Mouse (Mus musculus) midbrain, embryonic 14.5 days (tissue): Measurements from ENCODE around the gene Sned1. TPM values are rescaled to one million over a fixed set of nuclear protein-coding genes. Genes with fewer than 3 reads are reported as not detected.

Experiments used
- ATAC-seq: fragments of 200-750 bp; cut with Nextera tagmentation; 2 replicates; pipeline ENCODE4 v1.8.0; 2017; ENCODE audit warnings: moderate number of reproducible peaks, moderate library complexity; ENCODE audit not compliant: low FRiP score, low TSS enrichment
- DNase-seq: peaks from one replicate; pipeline ENCODE4 v3.0.0-alpha.2; 2015
- H3K27ac ChIP-seq: fragments of 300-500 bp; sonication (generic); replicated peaks from 2 replicates; pipeline ENCODE4 v1.5.1; 2014; ENCODE audit warnings: mild to moderate bottlenecking, low read depth, low read length, moderate library complexity
- H3K27me3 ChIP-seq: fragments of 300-500 bp; sonication (generic); 2 replicates; pipeline ENCODE4 v1.6.1; 2014; ENCODE audit warnings: low read length, control low read depth, mixed read lengths; ENCODE audit not compliant: control insufficient read depth, insufficient read depth
- H3K36me3 ChIP-seq: fragments of 300-500 bp; sonication (generic); 2 replicates; pipeline ENCODE4 v1.6.1; 2014; ENCODE audit warnings: low read length, control low read depth; ENCODE audit not compliant: control insufficient read depth, insufficient read depth
- H3K4me1 ChIP-seq: fragments of 300-500 bp; sonication (generic); 2 replicates; pipeline ENCODE4 v1.6.1; 2014; ENCODE audit warnings: mild to moderate bottlenecking, antibody characterized with exemption, low read length, control low read depth; ENCODE audit not compliant: control insufficient read depth, insufficient read depth
- H3K4me2 ChIP-seq: fragments of 300-500 bp; sonication (generic); 2 replicates; pipeline ENCODE4 v1.6.1; 2014; ENCODE audit warnings: mild to moderate bottlenecking, low read length, moderate library complexity
- H3K4me3 ChIP-seq: fragments of 300-500 bp; sonication (generic); replicated peaks from 2 replicates; pipeline ENCODE4 v1.5.1; 2014; ENCODE audit warnings: low read depth, low read length
- H3K9ac ChIP-seq: fragments of 300-500 bp; sonication (generic); replicated peaks from 2 replicates; pipeline ENCODE4 v1.6.1; 2014; ENCODE audit warnings: mild to moderate bottlenecking, low read length, moderate library complexity
- H3K9me3 ChIP-seq: fragments of 300-500 bp; sonication (generic); 2 replicates; pipeline ENCODE4 v1.6.1; 2016; ENCODE audit warnings: low read length, control low read depth, mixed read lengths; ENCODE audit not compliant: control insufficient read depth
- WGBS: fragments of 180-500 bp; shearing (Covaris S2); extraction: QIAGEN DNeasy Blood & Tissue Kit; methylation state at CpG from one replicate; pipeline ENCODE4 v1.1.7; 2014; 5-methylcytosine and 5-hydroxymethylcytosine counted together
- polyA plus RNA-seq: library from polyadenylated mRNA; unstranded; fragments of >200 nt; fragmentation: Nextera tagmentation; extraction: Ambion mirVana; gene quantifications from 2 replicates; pipeline ENCODE4 v1.2.1, GENCODE M21; 2014

The Sned1 gene
- polyA plus RNA-seq, 1 experiment from 2014 or later = 7.2 TPM

DNA sequence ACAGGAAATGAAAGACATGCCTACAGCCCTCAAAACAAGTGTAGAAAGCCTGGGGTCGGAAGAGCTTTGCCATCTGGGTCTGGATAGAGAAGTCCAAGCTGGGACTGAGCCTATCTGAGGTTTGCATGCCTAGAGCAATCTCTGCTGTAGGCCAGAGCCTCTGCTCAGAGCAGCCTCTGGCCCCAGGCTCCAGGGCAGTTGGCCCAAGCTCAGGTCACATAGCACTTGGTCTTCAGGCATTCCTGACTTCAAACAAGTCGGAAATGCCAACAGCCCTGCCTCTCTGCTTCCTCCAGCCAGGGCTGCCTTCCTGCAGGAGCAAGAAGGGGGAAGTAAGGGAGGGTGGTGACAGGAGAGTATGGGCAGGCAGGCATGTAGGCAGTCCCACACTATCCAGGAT is 10.3 kb downstream of the Sned1 start:
- H3K9me3 ChIP-seq = no peaks in the 10 kb centered on the region
- H3K27ac ChIP-seq = no peak overlapping the region
- ATAC-seq (no peak), DNase-seq (no peak)
- H3K4me1 ChIP-seq = no peaks in the 10 kb centered on the region
- H3K27me3 ChIP-seq = no peaks in the 10 kb centered on the region
- 69% methylated on average over 2 of the region's 2 CpGs for WGBS
- H3K9ac ChIP-seq = no peak overlapping the region
- H3K4me3 ChIP-seq = no peak overlapping the region
- H3K4me2 ChIP-seq = no peak overlapping the region
- no peaks in the 10 kb centered on the region for H3K36me3 ChIP-seq

- DNase-seq = no peak
- ATAC-seq = no peak
- Histone ChIP-seq H3K4me3 (no peak overlapping the region), H3K27ac (no peak overlapping the region), H3K27me3 (no peaks in the 10 kb centered on the region), H3K9ac (no peak overlapping the region), H3K36me3 (no peaks in the 10 kb centered on the region), H3K4me1 (no peaks in the 10 kb centered on the region), H3K4me2 (no peak overlapping the region), H3K9me3 (no peaks in the 10 kb centered on the region)
- 50% methylated on average over 2 of the region's 2 CpGs for WGBS
Measured at GRCm38 (mm10) chr1:93252586-93252985, 16.9 kb downstream of the Sned1 start.

DNA sequence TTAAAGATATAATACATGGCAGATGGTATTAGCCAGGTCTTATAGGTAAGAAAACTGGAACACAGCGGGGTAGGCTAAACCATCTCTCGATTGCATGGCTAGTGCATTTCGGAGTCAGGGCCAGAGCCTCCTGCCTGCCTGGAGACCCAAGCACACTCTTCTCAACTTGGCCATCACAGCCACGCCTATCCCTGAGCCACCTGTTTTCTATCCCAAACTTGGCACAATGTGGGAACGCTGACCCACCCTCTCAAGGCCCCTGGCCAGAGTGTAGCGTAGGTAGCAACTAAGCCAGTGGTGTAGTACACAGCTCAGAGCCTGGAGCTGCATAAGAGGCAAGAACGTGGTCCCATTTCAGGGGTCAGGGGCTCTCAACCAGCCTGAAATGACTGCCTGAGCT is 20.1 kb downstream of the Sned1 start:
- 93% methylated on average over 7 of the region's 7 CpGs for WGBS
- Histone ChIP-seq H3K4me2 (no peak overlapping the region), H3K27me3 (no peaks in the 10 kb centered on the region), H3K27ac (no peak overlapping the region), H3K4me1 (no peaks in the 10 kb centered on the region), H3K36me3 (no peaks in the 10 kb centered on the region), H3K4me3 (no peak overlapping the region), H3K9ac (no peak overlapping the region), H3K9me3 (no peaks in the 10 kb centered on the region)
- DNase-seq (no peak), ATAC-seq (no peak)

DNA sequence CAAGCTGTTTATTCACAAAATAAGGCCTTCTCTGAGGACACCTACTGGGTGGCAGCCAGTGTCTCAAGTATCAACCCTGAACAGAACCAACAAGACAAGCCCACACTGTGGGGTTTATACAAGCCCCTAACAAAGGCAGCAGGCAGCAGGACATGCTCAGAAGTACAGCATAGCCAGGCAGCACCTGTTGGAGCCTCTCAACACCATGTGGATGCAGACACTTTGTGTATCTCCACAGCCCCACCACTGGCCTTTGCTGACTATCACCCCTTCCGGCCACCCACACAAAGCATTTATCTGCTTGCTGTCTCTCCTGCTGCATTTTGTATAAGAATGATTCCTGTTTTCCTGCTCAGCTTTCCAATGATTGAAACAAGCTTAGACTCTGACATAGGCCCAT is 21.9 kb downstream of the Sned1 start:
- no peaks in the 10 kb centered on the region for H3K36me3 ChIP-seq
- ATAC-seq (no peak), DNase-seq (no peak)
- H3K4me3 ChIP-seq = no peak overlapping the region
- H3K27ac ChIP-seq = no peak overlapping the region
- no peaks in the 10 kb centered on the region for H3K27me3 ChIP-seq
- WGBS = 75% methylated on average over 1 of the region's 1 CpGs
- H3K9ac ChIP-seq = no peak overlapping the region
- no peaks in the 10 kb centered on the region for H3K9me3 ChIP-seq
- no peaks in the 10 kb centered on the region for H3K4me1 ChIP-seq
- no peak overlapping the region for H3K4me2 ChIP-seq

DNA sequence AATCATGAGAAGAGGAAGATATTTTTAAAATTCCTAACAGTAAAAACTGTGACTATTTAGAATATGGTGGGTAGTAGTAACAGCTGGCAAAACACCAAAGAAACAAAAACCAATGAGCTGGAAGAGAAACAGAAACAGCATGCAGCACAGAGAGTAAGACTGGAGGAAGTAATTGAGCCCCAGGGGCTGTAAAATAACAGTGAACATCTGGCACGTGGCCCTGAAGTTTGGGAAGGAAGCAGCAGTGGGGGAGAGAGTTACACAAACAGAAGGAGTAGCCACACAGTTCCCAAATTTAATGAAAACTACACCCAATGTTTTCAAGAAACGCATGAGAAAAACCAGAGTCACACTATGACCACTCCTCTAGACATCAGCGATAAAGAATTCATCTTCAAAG is 31.6 kb downstream of the Sned1 start:
- 69% methylated on average over 3 of the region's 3 CpGs for WGBS
- Histone ChIP-seq H3K4me3 (no peak overlapping the region), H3K36me3 (no peaks in the 10 kb centered on the region), H3K4me2 (no peak overlapping the region), H3K27ac (no peak overlapping the region), H3K9me3 (no peaks in the 10 kb centered on the region), H3K27me3 (no peaks in the 10 kb centered on the region), H3K9ac (no peak overlapping the region), H3K4me1 (no peaks in the 10 kb centered on the region)
- ATAC-seq = no peak
- no peak for DNase-seq

DNA sequence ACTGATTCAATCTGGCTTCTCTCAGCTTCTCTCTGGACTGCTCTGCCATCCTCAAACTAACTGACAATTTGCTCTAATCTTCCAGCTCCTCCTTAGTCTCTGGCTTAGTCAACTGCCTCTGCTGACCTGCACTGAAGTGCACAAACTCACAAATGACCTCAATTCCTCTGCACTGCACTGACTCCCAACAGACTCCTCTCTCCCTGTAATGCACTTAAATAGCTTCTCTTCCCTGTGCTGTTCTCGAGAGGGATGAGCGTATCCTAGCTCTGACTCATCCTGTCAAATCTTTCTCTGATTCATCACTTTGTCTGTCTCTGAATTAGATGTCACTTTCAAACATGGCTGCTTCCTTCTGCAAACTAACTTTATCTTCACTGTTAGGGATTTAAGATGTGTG is 32.6 kb downstream of the Sned1 start:
- Histone ChIP-seq H3K36me3 (no peaks in the 10 kb centered on the region), H3K27ac (no peak overlapping the region), H3K9me3 (no peaks in the 10 kb centered on the region), H3K4me3 (no peak overlapping the region), H3K4me1 (no peaks in the 10 kb centered on the region), H3K9ac (no peak overlapping the region), H3K4me2 (no peak overlapping the region), H3K27me3 (no peaks in the 10 kb centered on the region)
- no peak for DNase-seq
- WGBS = 89% methylated on average over 2 of the region's 2 CpGs
- no peak for ATAC-seq

DNA sequence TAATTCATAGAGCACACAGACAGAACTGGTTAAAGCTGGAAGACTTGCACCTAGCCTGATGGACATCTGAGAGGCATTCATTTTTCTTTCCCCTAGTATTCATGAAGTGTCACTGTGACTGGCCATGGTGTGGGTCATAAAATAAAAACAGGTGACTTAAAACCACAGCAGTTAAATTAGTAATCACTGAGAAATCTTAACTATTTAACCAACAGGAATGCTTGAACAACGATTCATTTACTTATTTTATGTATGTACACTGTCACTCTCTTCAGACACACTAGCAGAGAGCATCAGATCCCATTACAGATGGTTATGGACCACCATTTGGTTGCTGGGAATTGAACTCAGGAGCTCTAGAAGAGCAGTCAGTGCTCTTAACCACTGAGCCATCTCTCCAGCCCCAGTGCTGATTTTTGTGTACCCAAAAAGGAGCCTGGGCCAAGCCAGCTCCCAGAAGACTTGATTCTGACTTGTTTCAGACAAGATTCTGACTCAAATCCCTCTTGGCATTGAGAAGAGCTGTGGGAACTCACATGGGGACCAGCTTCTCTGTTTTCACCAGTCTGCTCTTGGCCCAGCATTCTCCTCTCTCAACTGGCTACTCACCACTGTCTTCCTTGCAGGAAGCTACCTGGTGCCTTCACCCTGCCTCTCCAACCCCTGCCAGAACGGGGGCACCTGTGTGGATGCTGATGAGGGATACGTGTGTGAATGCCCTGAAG is 35.0 kb downstream of the Sned1 start:
- 71% methylated on average over 3 of the region's 3 CpGs for WGBS
- Histone ChIP-seq H3K9ac (no peak overlapping the region), H3K9me3 (no peaks in the 10 kb centered on the region), H3K4me2 (no peak overlapping the region), H3K4me1 (no peaks in the 10 kb centered on the region), H3K27me3 (no peaks in the 10 kb centered on the region), H3K36me3 (no peaks in the 10 kb centered on the region), H3K4me3 (no peak overlapping the region), H3K27ac (no peak overlapping the region)
- DNase-seq (no peak), ATAC-seq (no peak)

DNA sequence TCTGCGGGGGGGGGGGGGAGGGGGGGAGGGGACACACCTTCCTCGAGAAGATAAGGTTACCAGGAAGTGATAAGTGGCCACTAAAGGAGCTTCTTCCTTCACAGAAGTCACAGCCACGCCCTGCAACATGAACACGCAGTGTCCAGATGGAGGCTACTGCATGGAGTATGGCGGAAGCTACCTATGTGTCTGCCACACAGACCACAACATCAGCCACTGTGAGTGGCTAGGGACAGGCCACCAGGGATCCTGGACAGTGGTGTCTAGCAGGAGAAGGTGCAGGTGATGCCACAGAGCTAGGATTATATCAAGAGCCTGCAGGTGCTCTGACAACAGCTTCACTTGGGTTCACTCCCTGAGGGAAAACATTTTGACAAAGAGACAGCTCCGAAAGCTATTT is 36.1 kb downstream of the Sned1 start:
- WGBS = 75% methylated on average over 6 of the region's 6 CpGs
- Histone ChIP-seq H3K9ac (no peak overlapping the region), H3K4me3 (no peak overlapping the region), H3K4me2 (no peak overlapping the region), H3K4me1 (no peaks in the 10 kb centered on the region), H3K36me3 (no peaks in the 10 kb centered on the region), H3K27me3 (no peaks in the 10 kb centered on the region), H3K9me3 (no peaks in the 10 kb centered on the region), H3K27ac (no peak overlapping the region)
- no peak for DNase-seq
- ATAC-seq = no peak

DNA sequence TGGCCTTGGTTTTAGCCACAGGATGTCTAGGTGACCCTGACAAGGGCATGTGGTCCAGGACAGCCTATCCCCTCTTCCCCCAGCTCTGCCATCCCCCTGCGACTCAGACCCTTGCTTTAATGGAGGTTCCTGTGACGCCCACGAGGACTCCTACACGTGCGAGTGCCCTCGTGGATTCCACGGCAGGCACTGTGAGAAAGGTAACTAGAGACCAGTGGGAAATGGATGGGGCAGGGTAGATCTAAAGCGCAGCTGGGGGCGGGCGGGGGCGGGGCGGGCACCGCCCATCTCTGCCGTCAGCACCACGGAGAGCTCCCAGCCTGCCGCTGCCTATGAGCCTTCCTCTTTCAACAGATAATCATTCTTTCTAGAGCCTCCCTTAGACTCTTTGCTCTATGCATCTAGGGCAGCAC is 36.8 kb downstream of the Sned1 start:
- DNase-seq (peak; percentile 49), ATAC-seq (no peak)
- Histone ChIP-seq H3K27ac (no peak overlapping the region), H3K27me3 (no peaks in the 10 kb centered on the region), H3K4me1 (no peaks in the 10 kb centered on the region), H3K9ac (no peak overlapping the region; the same call in 1 of the 2 replicates), H3K4me3 (0 out of 2 replicates have a peak overlapping the region, but pooled peaks have one; percentile 2), H3K4me2 (peak overlapping the region; percentile 41), H3K36me3 (no peaks in the 10 kb centered on the region), H3K9me3 (no peaks in the 10 kb centered on the region)
- 5% methylated on average over 16 of the region's 16 CpGs for WGBS
